Mouse (Mus musculus): ENCODE data around the gene Opcml. TPM values are rescaled to one million over a fixed set of nuclear protein-coding genes. Genes with fewer than 3 reads are reported as not detected.

The Opcml gene
- polyA plus RNA-seq, 1 experiment = not detected

DNA sequence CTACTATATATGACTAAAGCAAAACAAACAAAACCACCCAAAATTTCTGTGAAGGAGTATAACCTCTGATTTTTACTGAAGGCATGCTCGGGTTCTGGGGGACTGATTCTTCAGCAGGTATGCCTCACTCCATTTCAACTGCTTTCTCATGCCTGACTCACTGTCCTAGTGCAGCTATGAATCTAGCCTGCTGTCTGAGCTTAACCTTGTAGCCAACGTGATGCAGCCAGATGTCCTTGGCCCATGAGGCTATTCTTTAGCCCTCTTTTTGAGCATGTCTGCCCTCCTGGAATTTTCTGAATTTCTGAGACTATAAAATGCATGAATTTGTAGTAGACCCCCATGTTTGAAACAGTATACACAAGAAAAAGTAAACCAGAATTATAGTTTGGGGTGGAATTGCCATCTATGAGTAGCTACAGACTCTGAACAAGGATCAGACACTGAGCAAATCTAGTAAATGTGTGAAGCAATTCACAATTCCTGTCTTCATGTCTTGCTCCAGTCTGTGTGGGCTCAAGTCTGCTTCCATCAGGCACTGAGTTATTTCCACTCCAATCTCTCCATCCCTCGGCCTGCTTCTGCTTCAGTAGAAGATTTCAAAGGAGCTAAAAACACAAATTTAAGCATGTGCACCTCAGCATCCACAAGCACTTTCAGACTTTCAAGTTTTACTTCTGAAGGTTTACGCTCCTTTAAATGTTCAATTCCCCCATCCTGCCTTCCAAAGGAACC is 528.6 kb downstream of the Opcml start:
- TF ChIP-seq CTCF (IDR thresholded peaks at IDR 0.05; ENCODE audit: low read depth, low read length) (no peak), POLR2A (IDR thresholded peaks at IDR 0.05; ENCODE audit: borderline replicate concordance, low read depth, low read length) (no peak)
- Histone ChIP-seq H3K4me1 (ENCODE audit: control insufficient read depth, insufficient read depth, low read length) (no peaks in the 10 kb centered on the region), H3K4me3 (ENCODE audit: insufficient read depth, low read length) (no peak overlapping the region), H3K27ac (ENCODE audit: insufficient read depth, low read depth, low read length) (no peak overlapping the region)

- H3K27ac ChIP-seq (ENCODE audit: insufficient read depth, low read depth, low read length) = no peak overlapping the region
- TF ChIP-seq POLR2A (IDR thresholded peaks at IDR 0.05; ENCODE audit: borderline replicate concordance, low read depth, low read length) (no peak), CTCF (IDR thresholded peaks at IDR 0.05; ENCODE audit: low read depth, low read length) (no peak)
Observed at GRCm38 (mm10) chr9:28319802-28320201, 529.2 kb downstream of the Opcml start.

GRCm38 (mm10) chr9:28327985-28328384 is 537.4 kb downstream of the Opcml start:
- TF ChIP-seq POLR2A (IDR thresholded peaks at IDR 0.05; ENCODE audit: borderline replicate concordance, low read depth, low read length) (no peak), CTCF (IDR thresholded peaks at IDR 0.05; ENCODE audit: low read depth, low read length) (no peak)
- Histone ChIP-seq H3K4me1 (ENCODE audit: control insufficient read depth, insufficient read depth, low read length) (no peaks in the 10 kb centered on the region), H3K27ac (ENCODE audit: insufficient read depth, low read depth, low read length) (no peak overlapping the region), H3K4me3 (ENCODE audit: insufficient read depth, low read length) (no peak overlapping the region)

More at GRCm38 (mm10) chr9:28319802-28320201, 529.2 kb downstream of the Opcml start:
- Histone ChIP-seq H3K4me3 (ENCODE audit: insufficient read depth, low read length) (no peak overlapping the region), H3K4me1 (ENCODE audit: control insufficient read depth, insufficient read depth, low read length) (no peaks in the 10 kb centered on the region)

- H3K4me1 ChIP-seq (ENCODE audit: control insufficient read depth, insufficient read depth, low read length) = no peaks in the 10 kb centered on the region
- TF ChIP-seq CTCF (IDR thresholded peaks at IDR 0.05; ENCODE audit: low read depth, low read length) = no peak
- TF ChIP-seq POLR2A (IDR thresholded peaks at IDR 0.05; ENCODE audit: borderline replicate concordance, low read depth, low read length) = no peak
- H3K4me3 ChIP-seq (ENCODE audit: insufficient read depth, low read length) = no peak overlapping the region
- no peak overlapping the region for H3K27ac ChIP-seq (ENCODE audit: insufficient read depth, low read depth, low read length)
Observed at GRCm38 (mm10) chr9:28328434-28328833, 537.9 kb downstream of the Opcml start.

DNA sequence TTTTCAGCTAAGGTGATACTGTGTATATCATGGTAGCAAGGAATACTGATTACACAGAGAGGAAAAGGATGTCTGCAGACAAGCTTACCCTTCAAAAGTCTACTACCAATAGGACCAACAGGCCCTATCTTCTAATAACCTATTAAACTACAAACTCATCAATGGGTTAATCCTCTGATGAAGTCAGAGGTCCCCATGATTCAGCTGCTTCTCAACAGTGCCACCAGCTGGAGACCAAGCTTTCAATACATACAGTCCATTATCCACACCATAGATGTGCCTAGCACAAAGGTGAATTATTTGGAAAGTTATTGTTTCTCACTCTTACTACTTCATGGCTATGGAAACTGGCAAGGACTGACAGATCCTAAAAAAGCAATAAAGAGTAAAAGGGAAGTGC is 538.9 kb downstream of the Opcml start:
- TF ChIP-seq POLR2A (IDR thresholded peaks at IDR 0.05; ENCODE audit: borderline replicate concordance, low read depth, low read length) (no peak), CTCF (IDR thresholded peaks at IDR 0.05; ENCODE audit: low read depth, low read length) (no peak)
- no peaks in the 10 kb centered on the region for H3K4me1 ChIP-seq (ENCODE audit: control insufficient read depth, insufficient read depth, low read length)
- H3K27ac ChIP-seq (ENCODE audit: insufficient read depth, low read depth, low read length) = no peak overlapping the region

GRCm38 (mm10) chr9:28336511-28337208 is 546.1 kb downstream of the Opcml start:
- Histone ChIP-seq H3K27ac (ENCODE audit: insufficient read depth, low read depth, low read length) (no peak overlapping the region), H3K4me1 (ENCODE audit: control insufficient read depth, insufficient read depth, low read length) (no peaks in the 10 kb centered on the region), H3K4me3 (ENCODE audit: insufficient read depth, low read length) (no peak overlapping the region)
- TF ChIP-seq CTCF (IDR thresholded peaks at IDR 0.05; ENCODE audit: low read depth, low read length) = no peak
- no peak for TF ChIP-seq POLR2A (IDR thresholded peaks at IDR 0.05; ENCODE audit: borderline replicate concordance, low read depth, low read length)

More for the DNA sequence above, 538.9 kb downstream of the Opcml start:
- H3K4me3 ChIP-seq (ENCODE audit: insufficient read depth, low read length) = no peak overlapping the region

DNA sequence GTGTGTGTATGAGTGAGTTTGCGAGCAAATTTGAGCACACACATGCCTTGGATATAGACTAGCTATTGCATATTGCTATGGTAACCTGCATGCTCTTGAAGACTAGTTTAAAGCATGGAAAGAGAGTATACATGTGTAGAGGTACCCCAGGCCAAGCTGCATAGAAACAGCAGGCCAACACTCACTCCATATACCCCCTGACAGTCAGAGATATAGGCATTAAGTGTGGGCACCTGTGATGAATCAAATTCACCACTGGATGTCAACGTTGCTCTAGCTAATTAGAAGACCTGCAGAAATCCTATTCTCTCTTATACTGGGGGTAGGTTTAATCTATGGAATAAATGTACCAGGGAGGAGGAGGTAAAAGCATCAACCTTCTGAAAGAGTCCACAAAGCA is 547.3 kb downstream of the Opcml start:
- H3K4me3 ChIP-seq (ENCODE audit: insufficient read depth, low read length) = no peak overlapping the region
- no peak for TF ChIP-seq POLR2A (IDR thresholded peaks at IDR 0.05; ENCODE audit: borderline replicate concordance, low read depth, low read length)
- TF ChIP-seq CTCF (IDR thresholded peaks at IDR 0.05; ENCODE audit: low read depth, low read length) = no peak
- no peak overlapping the region for H3K27ac ChIP-seq (ENCODE audit: insufficient read depth, low read depth, low read length)

GRCm38 (mm10) chr9:28354978-28355377 is 564.4 kb downstream of the Opcml start:
- TF ChIP-seq CTCF (IDR thresholded peaks at IDR 0.05; ENCODE audit: low read depth, low read length) (no peak), POLR2A (IDR thresholded peaks at IDR 0.05; ENCODE audit: borderline replicate concordance, low read depth, low read length) (no peak)
- Histone ChIP-seq H3K4me1 (ENCODE audit: control insufficient read depth, insufficient read depth, low read length) (peaks cover 5% of the 10 kb centered on the region; the same call in 1 of the 2 replicates), H3K4me3 (ENCODE audit: insufficient read depth, low read length) (no peak overlapping the region)

More for the DNA sequence above, 547.3 kb downstream of the Opcml start:
- H3K4me1 ChIP-seq (ENCODE audit: control insufficient read depth, insufficient read depth, low read length) = no peaks in the 10 kb centered on the region

GRCm38 (mm10) chr9:28357946-28358345 is 567.4 kb downstream of the Opcml start:
- Histone ChIP-seq H3K4me3 (ENCODE audit: insufficient read depth, low read length) (no peak overlapping the region), H3K27ac (ENCODE audit: insufficient read depth, low read depth, low read length) (no peak overlapping the region), H3K4me1 (ENCODE audit: control insufficient read depth, insufficient read depth, low read length) (peaks cover 5% of the 10 kb centered on the region; the same call in 1 of the 2 replicates)
- TF ChIP-seq CTCF (IDR thresholded peaks at IDR 0.05; ENCODE audit: low read depth, low read length) (no peak), POLR2A (IDR thresholded peaks at IDR 0.05; ENCODE audit: borderline replicate concordance, low read depth, low read length) (no peak)

More at GRCm38 (mm10) chr9:28354978-28355377, 564.4 kb downstream of the Opcml start:
- H3K27ac ChIP-seq (ENCODE audit: insufficient read depth, low read depth, low read length) = no peak overlapping the region

DNA sequence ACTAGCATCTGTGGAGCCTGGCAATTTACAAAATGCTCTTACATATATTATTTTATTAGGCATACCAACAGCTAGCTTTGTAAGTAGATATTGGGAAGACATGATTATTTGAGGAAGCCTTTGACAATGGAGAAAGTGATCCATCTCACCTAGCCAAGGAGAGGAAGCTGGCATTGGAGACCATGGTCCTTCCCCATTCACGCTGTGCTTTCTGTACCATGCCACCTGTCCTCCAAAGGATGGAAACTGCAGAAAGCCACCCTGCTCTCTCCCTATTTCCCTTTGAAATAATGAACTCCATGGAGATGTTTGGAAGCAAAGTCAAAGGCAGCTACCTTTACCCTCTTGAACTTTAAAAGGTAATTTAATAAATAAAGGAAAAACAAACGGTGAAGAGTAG is 570.1 kb downstream of the Opcml start:
- TF ChIP-seq CTCF (IDR thresholded peaks at IDR 0.05; ENCODE audit: low read depth, low read length) (no peak), POLR2A (IDR thresholded peaks at IDR 0.05; ENCODE audit: borderline replicate concordance, low read depth, low read length) (no peak)
- Histone ChIP-seq H3K4me3 (ENCODE audit: insufficient read depth, low read length) (no peak overlapping the region), H3K4me1 (ENCODE audit: control insufficient read depth, insufficient read depth, low read length) (peaks cover 5% of the 10 kb centered on the region; the same call in 1 of the 2 replicates), H3K27ac (ENCODE audit: insufficient read depth, low read depth, low read length) (no peak overlapping the region)

Measured in bone marrow macrophage, adult 2 months (primary cell).